Mouse (Mus musculus): ENCODE data around the gene Galnt17.
A peak's percentile ranks its signal among the peaks of the same experiment; 100 is the strongest.

Galnt17 gene

DNA sequence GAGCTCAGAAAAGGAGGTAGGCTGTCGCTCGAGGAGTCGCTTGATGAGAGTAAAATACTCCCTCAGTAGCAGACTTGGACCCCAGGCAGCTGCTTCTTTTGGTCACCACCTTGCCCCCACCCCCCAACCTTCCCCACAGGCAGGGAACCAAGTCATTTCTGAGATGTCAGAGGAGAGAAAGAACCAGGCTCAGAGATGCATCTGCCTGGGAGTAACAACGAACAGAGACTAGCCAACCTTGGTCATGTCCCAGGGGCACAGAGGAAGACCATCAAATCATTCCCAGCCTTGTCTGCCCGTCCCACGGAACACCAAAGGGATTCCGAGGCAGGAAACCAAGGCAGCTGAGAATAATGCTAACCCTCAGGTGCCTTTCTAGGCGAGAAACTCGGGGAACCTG is 293.0 kb downstream of the Galnt17 start:
- DNase-seq: no peak

GRCm38 (mm10) chr5:131013816-131014215 is 294.5 kb downstream of the Galnt17 start:
- no peak for DNase-seq

GRCm38 (mm10) chr5:131013101-131013500 is 295.2 kb downstream of the Galnt17 start:
- DNase-seq: no peak

GRCm38 (mm10) chr5:131009510-131009909 is 298.8 kb downstream of the Galnt17 start:
- DNase-seq: peak; percentile 55 to 69

DNA sequence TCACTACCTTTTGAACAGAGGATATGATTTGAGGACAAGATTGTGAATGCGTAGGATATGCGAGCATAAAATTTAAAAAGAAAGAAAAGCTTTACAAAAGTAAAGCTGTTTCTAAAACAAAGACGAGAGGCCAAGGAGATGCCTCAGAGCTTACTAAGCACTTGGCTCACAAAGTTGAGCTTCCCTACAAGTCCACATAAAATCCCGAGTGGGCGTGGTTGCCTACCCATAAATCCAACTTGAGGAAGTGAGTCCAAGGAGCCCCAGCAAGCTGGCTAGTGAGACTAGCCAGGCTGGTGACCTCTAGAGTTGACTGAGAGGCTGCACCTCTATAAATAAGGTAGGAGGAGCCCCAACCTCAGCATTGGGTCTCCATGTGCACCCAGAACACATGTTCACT is 299.8 kb downstream of the Galnt17 start:
- DNase-seq: peak in 1 of 2 experiments; percentile 17

DNA sequence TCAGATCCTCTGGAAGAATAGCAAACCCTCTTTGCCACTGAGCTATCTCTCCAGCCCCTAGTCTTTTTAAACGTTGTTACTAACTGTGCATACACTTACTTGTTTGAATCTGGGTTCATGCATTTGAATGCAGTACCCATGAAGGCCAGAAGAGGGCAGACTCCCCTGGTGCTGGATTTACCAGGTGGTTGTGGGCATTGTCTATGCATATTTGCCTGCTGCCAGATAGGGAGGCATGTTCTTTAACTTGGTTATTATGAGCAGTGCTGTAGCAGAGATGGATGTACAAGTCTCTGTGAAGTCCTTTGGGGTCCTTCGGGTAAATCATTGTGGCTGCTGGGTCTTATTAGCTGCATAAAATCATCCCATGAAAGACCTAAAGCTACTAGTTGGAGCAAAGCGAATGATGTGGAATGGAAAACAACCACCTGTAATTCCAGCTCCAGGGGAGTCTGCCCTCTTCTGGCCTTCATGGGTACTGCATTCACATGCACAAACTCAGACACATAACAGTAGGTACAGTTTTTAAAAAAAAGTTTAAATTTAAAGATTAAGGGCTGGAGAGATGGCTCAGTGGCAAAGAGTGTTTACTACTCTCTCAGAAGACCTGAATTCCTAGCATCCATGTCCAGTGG is 300.3 kb downstream of the Galnt17 start:
- peak; percentile 83 to 85 for DNase-seq

DNA sequence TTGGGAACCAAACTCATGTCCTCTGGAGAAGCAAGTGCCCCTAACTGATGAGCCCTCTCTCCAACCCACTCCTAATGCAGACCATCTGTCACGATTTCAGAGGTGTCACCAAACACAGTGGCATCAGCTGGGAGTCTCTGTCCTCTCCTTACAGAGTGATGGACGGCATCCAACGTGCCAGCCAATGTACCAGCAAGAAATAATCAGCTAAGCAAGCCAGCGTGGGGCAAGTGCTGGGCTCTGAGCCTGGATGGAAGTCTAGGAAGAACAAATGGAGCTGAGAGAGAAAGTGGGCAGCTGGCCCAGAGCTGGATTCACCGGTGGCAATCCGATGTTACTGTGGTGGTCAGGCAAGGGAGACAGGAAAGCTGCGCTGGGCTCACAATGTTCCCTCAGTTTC is 301.1 kb downstream of the Galnt17 start:
- peak; percentile 95 to 96 for DNase-seq

- DNase-seq: peak; percentile 76 to 77
Measured at GRCm38 (mm10) chr5:131006524-131006923, 301.8 kb downstream of the Galnt17 start.

- DNase-seq: no peak
Measured at GRCm38 (mm10) chr5:131000572-131000971, 307.7 kb downstream of the Galnt17 start.

GRCm38 (mm10) chr5:130979321-130979720 is 329.0 kb downstream of the Galnt17 start:
- peak; percentile 34 to 38 for DNase-seq

- peak; percentile 79 to 85 for DNase-seq
Measured at GRCm38 (mm10) chr5:130978871-130979270, 329.4 kb downstream of the Galnt17 start.

- DNase-seq: peak in 1 of 2 experiments; percentile 21
Measured at GRCm38 (mm10) chr5:130977999-130978398, 330.3 kb downstream of the Galnt17 start.

- DNase-seq: no peak
Measured at GRCm38 (mm10) chr5:130952361-130952760, 355.9 kb downstream of the Galnt17 start.

GRCm38 (mm10) chr5:130950894-130951400 is 357.4 kb downstream of the Galnt17 start:
- peak; percentile 30 to 54 for DNase-seq

- no peak for DNase-seq
Measured at GRCm38 (mm10) chr5:130950421-130950820, 357.9 kb downstream of the Galnt17 start.

GRCm38 (mm10) chr5:130949710-130950109 is 358.6 kb downstream of the Galnt17 start:
- DNase-seq: no peak

DNA sequence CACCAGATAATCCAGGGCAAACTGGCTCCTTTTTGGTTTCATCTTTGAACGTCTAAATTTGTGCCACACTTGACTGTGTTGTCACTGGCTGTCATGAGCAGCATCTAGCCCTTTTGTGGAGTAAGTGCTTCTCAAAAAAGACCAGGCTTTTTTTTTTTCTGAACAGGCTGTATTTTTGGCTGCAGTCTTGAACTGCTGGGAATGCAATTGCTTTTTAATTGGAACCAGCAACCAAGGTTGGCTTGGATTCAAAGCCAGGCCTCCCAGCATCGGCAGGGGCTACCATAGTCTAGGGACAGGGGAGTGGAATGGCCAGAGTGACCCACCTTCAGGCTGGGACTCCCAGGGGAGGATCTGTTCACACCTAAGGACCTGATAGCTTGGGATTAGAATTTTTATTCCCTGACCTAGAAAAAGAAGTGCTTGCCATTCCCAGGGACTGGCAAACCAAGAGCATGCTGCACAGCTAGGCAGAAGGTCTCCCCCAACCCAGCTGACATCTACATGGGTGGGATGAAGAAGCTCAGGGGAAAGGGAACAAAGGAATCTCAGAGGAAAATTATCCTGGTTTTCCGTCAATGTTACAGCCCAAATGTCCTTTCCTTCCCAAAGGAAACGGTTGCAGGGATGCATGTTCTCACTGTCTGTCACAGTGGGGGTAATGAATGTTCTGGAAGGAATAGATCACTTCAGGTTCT is 369.2 kb downstream of the Galnt17 start:
- DNase-seq: peak; percentile 88 to 93

GRCm38 (mm10) chr5:130938274-130938741 is 370.0 kb downstream of the Galnt17 start:
- DNase-seq: peak; percentile 32 to 54

- DNase-seq: no peak
Measured at GRCm38 (mm10) chr5:130930999-130931398, 377.3 kb downstream of the Galnt17 start.

GRCm38 (mm10) chr5:130927794-130928149 is 380.5 kb downstream of the Galnt17 start:
- no peak for DNase-seq

GRCm38 (mm10) chr5:130927138-130927793 is 381.0 kb downstream of the Galnt17 start:
- DNase-seq: no peak

DNA sequence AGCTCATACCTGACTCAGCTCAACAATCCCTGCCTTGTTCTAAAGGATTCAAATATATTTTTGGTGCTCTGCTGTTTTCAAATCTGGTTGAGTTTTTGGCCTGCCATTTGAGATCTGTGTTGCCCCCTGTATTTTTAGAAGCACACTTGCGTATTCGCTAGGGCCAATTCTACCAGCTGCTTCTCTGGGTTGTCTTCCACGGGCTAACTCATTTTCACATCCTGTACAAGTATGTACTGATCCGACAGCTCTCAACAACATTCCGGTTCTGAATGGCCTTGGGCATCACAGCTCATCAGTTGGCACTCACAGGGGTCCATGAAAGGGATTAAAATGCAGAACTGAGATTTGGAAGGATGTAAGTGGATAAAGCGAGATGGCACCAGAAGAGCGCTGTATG is 382.6 kb downstream of the Galnt17 start:
- DNase-seq: no peak

DNA sequence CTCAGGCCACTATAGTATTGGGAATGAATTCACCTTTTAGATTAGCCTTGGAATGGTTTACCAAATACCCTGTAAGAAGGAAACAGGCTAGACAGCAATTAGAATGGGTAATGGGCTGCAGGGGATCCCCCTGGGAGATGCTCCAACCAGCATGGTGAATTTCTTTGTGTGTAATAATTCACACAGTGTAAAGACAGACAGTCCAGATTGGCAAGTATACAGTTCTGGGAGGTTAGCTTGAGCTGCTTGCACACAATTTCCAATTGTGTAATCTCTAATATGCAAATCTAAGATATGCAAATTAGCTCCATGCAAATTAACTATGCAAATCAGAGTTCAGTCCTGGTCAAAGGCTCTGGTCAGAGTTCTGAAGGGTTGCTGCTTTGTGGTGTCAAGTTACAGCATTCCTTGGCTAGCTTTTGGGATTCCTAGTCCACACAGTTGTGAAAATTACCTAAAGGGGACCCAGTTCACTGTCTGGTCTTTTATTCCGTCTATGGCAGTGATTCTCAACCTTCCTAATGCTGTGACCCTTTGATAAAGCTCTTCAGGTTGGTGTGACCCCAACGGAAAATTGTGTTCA is 384.0 kb downstream of the Galnt17 start:
- DNase-seq: no peak
